ENCODE assay signal across 23 mouse cellular contexts in genomic region chr11:84357304-84357703, GRCm38 (mm10).
"Had no signal": no experiment of that assay in that cellular context is flagged by ENCODE, and none has a peak within 500 bp of the region (broad histone marks: within the 10 kb centered on the region; RNA-seq: fewer than 3 reads in every experiment).

No protein-coding gene starts in this region.

- ATAC-seq: inflammation-experienced regulatory T-cells, adult 6 months; intestine, embryonic 15.5 days; intestine, postnatal 0 days; liver, embryonic 12.5 days had no signal

- H3K4me3 ChIP-seq: heart, embryonic 13.5 days; heart, embryonic 15.5 days; hindbrain, embryonic 13.5 days; hindbrain, embryonic 15.5 days; intestine, embryonic 15.5 days; layer of hippocampus, adult 2 months; limb, embryonic 13.5 days; limb, embryonic 15.5 days; liver, embryonic 12.5 days had no signal

- H3K4me1 ChIP-seq: heart, embryonic 15.5 days; limb, embryonic 15.5 days; liver, embryonic 12.5 days had no signal

- H3K4me2 ChIP-seq: heart, embryonic 11.5 days; heart, embryonic 13.5 days; heart, embryonic 15.5 days; hindbrain, embryonic 13.5 days; hindbrain, embryonic 15.5 days; intestine, embryonic 15.5 days; limb, embryonic 13.5 days; limb, embryonic 15.5 days; liver, embryonic 12.5 days had no signal

- H3K27me3 ChIP-seq: heart, embryonic 13.5 days; heart, embryonic 15.5 days; hindbrain, embryonic 13.5 days; hindbrain, embryonic 15.5 days; intestine, embryonic 15.5 days; limb, embryonic 13.5 days; limb, embryonic 15.5 days; liver, embryonic 12.5 days had no signal

- DNase-seq: gastrocnemius, postnatal 14 days; gastrocnemius, postnatal 36 days; heart, adult 18-20 months; heart, postnatal 14 days; heart, postnatal 36 days; kidney, adult 18-20 months; kidney, adult 8-10 months; kidney, postnatal 10 days; kidney, postnatal 25 days; kidney, postnatal 4 days; left cerebral cortex, postnatal 4 days had no signal

- H3K9me3 ChIP-seq: heart, embryonic 13.5 days; heart, embryonic 15.5 days; hindbrain, embryonic 13.5 days; hindbrain, embryonic 15.5 days; intestine, embryonic 15.5 days; limb, embryonic 13.5 days; limb, embryonic 15.5 days; liver, embryonic 12.5 days had no signal

- H3K36me3 ChIP-seq: heart, embryonic 13.5 days; heart, embryonic 15.5 days; hindbrain, embryonic 13.5 days; hindbrain, embryonic 15.5 days; intestine, embryonic 15.5 days; limb, embryonic 13.5 days; limb, embryonic 15.5 days had no signal

- H3K9ac ChIP-seq: heart, embryonic 13.5 days; heart, embryonic 15.5 days; hindbrain, embryonic 13.5 days; hindbrain, embryonic 15.5 days; intestine, embryonic 15.5 days; limb, embryonic 13.5 days; limb, embryonic 15.5 days; liver, embryonic 12.5 days had no signal

- H3K27ac ChIP-seq: heart, embryonic 13.5 days; heart, embryonic 15.5 days; hindbrain, embryonic 15.5 days; intestine, embryonic 15.5 days; limb, embryonic 13.5 days; limb, embryonic 15.5 days; liver, embryonic 12.5 days had no signal
